Mouse (Mus musculus) myocyte (in vitro differentiated cells): ENCODE data around the gene Pigt.

Experiments
- E2F4 ChIP-seq: IDR thresholded peaks from one replicate; pipeline ENCODE4 v1.6.1; 2011; ENCODE audit warnings: mild to moderate bottlenecking, control low read depth, moderate library complexity; ENCODE audit not compliant: insufficient read depth
- MYOD1 ChIP-seq, 3 experiments: IDR thresholded peaks; one replicate each; pipeline ENCODE4 v1.6.1; 2011; ENCODE audit warnings: control low read depth in 2 of 3, low read depth in 2 of 3, mild to moderate bottlenecking in 2 of 3, moderate library complexity in 1 of 3; ENCODE audit not compliant: insufficient read length in 2 of 3, control insufficient read depth in 1 of 3
- MYOG ChIP-seq, 3 experiments: IDR thresholded peaks; one replicate each; pipeline ENCODE4 v1.6.1; 2011; ENCODE audit warnings: control low read depth in 2 of 3, low read depth in 2 of 3, mild to moderate bottlenecking in 2 of 3; ENCODE audit not compliant: insufficient read length in 2 of 3, control insufficient read depth in 1 of 3, insufficient read depth in 1 of 3
- POLR2A ChIP-seq: IDR thresholded peaks from one replicate; pipeline ENCODE4 v1.6.1; 2011; ENCODE audit warnings: low read depth, mild to moderate bottlenecking, control low read depth, moderate library complexity; ENCODE audit not compliant: insufficient read length
- POLR2AphosphoS2 ChIP-seq: IDR thresholded peaks from one replicate; pipeline ENCODE4 v1.6.1; 2011; ENCODE audit warnings: low read depth, control low read depth; ENCODE audit not compliant: insufficient read length
- TCF12 ChIP-seq: IDR thresholded peaks from one replicate; pipeline ENCODE4 v1.6.1; 2011; ENCODE audit warnings: mild to moderate bottlenecking, control low read depth; ENCODE audit not compliant: poor library complexity, insufficient read depth, severe bottlenecking

- TF ChIP-seq TCF12, result no peak
- no peak for TF ChIP-seq POLR2A
- TF ChIP-seq E2F4, result no peak
- no peak for TF ChIP-seq MYOG (IDR thresholded peaks at IDR 0.05; ENCODE audit: control insufficient read depth in 1 of 3, insufficient read depth in 1 of 3, insufficient read length in 2 of 3, low read depth in 2 of 3)
- no peak for TF ChIP-seq MYOD1 (IDR thresholded peaks at IDR 0.05; ENCODE audit: control insufficient read depth in 1 of 3, insufficient read length in 2 of 3, low read depth in 2 of 3)
- no peak for TF ChIP-seq POLR2AphosphoS2
Measured at GRCm38 (mm10) chr2:164494126-164494525, 3.2 kb upstream of the Pigt start.
